Mouse (Mus musculus): Measurements from ENCODE around the gene Gm5431. TPM values are rescaled to one million over a fixed set of nuclear protein-coding genes. Genes with fewer than 3 reads are reported as not detected.

Gm5431 gene
- 0.43 and 0.76 TPM in 2 replicates for polyA plus RNA-seq (2015; fragmentation: Nextera tagmentation; extraction: Ambion mirVana)

GRCm38 (mm10) chr11:48902021-48902420 lies at the start of gene Gm5431:
Gm5431 (minus strand) TSS chr11:48902214.

DNA sequence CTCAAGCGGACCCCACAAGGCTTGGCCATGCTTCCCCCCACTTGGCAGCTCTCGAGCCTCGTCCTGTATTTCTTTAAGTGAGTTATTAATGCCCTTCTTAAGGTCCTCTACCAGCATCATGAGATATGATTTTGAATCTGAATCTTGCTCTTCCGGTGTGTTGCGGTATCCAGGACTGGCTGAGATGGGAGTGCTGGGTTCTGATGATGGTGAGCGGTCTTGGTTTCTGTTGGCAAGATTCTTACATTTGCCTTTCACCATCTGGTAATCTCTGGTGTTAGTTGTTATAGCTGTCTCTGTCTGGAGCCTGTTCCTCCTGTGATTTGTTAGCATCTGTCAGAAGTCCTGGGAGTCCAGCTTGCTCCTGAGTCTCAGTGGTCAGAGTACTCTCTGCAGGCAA lies 44.1 kb upstream of the Gm5431 start, which contains the start of gene Psme2b:
TSS of gene Psme2b (minus strand) at position 101 of the 400 bp plus-strand sequence.

DNA sequence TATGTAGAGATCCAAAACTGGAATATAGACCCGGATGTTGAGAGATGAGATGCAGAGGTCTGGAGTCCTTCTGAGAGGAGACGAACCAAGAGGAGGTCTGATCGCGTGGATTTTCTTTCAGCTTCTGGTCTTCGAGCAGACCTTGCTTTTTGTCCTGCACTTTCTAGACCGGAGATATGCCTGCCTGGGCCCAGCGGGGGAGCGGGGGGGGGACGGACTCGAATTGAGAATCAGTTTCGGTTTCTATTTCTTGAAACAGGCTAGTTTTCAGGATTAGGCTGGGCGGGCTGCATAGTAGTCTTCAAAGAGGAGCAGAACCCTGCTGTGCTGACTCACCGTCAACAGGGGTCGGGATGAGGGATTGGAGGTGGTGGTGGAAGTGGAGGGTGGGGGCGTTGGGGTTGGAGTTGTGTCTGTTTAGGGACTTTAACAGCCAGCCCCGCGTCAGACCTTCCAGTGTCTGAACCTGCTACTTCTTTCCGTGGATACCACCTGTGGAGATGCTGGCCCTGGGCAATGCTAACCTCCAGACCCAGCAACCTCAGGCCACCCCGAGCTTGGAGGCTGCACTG lies 30.7 kb downstream of the Gm5431 start, which contains the start of gene Irgm1:
TSS of gene Irgm1 (minus strand) at position 483 of the 572 bp plus-strand sequence.

Other genes starting within 250 kb of the Gm5431 start
- gene Rack1, start 101.9 kb downstream of the Gm5431 start, polyA plus RNA-seq (2015; fragmentation: Nextera tagmentation; extraction: Ambion mirVana): 472 and 563 TPM in 2 replicates
- 2.8 and 4.1 TPM in 2 replicates for gene Trim41, start 84.9 kb downstream of the Gm5431 start, polyA plus RNA-seq (2015; fragmentation: Nextera tagmentation; extraction: Ambion mirVana)
- 2.1 and 3.4 TPM in 2 replicates for gene Trim7, start 76.1 kb downstream of the Gm5431 start, polyA plus RNA-seq (2015; fragmentation: Nextera tagmentation; extraction: Ambion mirVana)
- gene Gm12184, start 75.6 kb downstream of the Gm5431 start, polyA plus RNA-seq (2015; fragmentation: Nextera tagmentation; extraction: Ambion mirVana): 7.5 and 15.4 TPM in 2 replicates
- gene Irgm1, start 30.5 kb downstream of the Gm5431 start, polyA plus RNA-seq (2015; fragmentation: Nextera tagmentation; extraction: Ambion mirVana): 22.4 and 29.2 TPM in 2 replicates
- 8.9 and 10.8 TPM in 2 replicates for gene Psme2b, start 44.0 kb upstream of the Gm5431 start, polyA plus RNA-seq (2015; fragmentation: Nextera tagmentation; extraction: Ambion mirVana)
- gene Olfr56, start 76.7 kb upstream of the Gm5431 start, polyA plus RNA-seq (2015; fragmentation: Nextera tagmentation; extraction: Ambion mirVana): 0.04 and 0.17 TPM in 2 replicates
- 0.50 and 0.68 TPM in 2 replicates for gene 9930111J21Rik1, start 77.2 kb upstream of the Gm5431 start, polyA plus RNA-seq (2015; fragmentation: Nextera tagmentation; extraction: Ambion mirVana)
- 0.03 TPM in 1 of 2 replicates, not detected in the other for gene Gm12185, start 90.0 kb upstream of the Gm5431 start, polyA plus RNA-seq (2015; fragmentation: Nextera tagmentation; extraction: Ambion mirVana)
- gene Tgtp1, start 92.0 kb upstream of the Gm5431 start, polyA plus RNA-seq (2015; fragmentation: Nextera tagmentation; extraction: Ambion mirVana): 4.0 and 5.6 TPM in 2 replicates
- gene 9930111J21Rik2, start 149.0 kb upstream of the Gm5431 start, polyA plus RNA-seq (2015; fragmentation: Nextera tagmentation; extraction: Ambion mirVana): 0.85 and 1.5 TPM in 2 replicates
- 2.5 and 3.0 TPM in 2 replicates for gene Tgtp2, start 162.0 kb upstream of the Gm5431 start, polyA plus RNA-seq (2015; fragmentation: Nextera tagmentation; extraction: Ambion mirVana)
- 8.3 and 10.9 TPM in 2 replicates for gene Ifi47, start 174.4 kb upstream of the Gm5431 start, polyA plus RNA-seq (2015; fragmentation: Nextera tagmentation; extraction: Ambion mirVana)
- 0.08 TPM in 1 of 2 replicates, not detected in the other for gene Olfr1396, start 212.7 kb upstream of the Gm5431 start, polyA plus RNA-seq (2015; fragmentation: Nextera tagmentation; extraction: Ambion mirVana)
- not detected in 2 replicates for gene Olfr1395, start 240.1 kb upstream of the Gm5431 start, polyA plus RNA-seq (2015; fragmentation: Nextera tagmentation; extraction: Ambion mirVana)

Measured in adrenal gland, postnatal 0 days (tissue).